Mouse (Mus musculus): ENCODE results near the gene Tmem33.

Tmem33 gene

DNA sequence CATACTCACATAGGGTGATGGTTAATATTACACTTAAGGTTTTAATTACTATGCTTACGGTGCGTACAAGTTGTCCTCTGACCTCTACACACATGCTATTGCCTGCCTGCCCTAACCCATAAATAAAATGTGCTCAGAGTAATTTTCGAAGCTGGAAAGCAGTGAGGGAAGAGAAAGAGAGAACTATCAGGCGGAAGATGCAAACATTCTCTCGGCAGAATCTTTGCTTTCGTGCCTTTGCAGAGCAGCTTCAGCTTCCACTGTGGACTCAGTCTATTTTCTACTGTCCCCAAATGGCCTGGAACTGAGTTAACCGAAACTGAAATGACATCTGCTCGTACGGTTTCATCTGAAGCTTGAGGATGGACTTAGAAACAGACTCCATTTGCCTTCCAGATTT, 1.9 kb upstream of the Tmem33 start:
- no peak for DNase-seq (ENCODE audit: low read depth)

DNA sequence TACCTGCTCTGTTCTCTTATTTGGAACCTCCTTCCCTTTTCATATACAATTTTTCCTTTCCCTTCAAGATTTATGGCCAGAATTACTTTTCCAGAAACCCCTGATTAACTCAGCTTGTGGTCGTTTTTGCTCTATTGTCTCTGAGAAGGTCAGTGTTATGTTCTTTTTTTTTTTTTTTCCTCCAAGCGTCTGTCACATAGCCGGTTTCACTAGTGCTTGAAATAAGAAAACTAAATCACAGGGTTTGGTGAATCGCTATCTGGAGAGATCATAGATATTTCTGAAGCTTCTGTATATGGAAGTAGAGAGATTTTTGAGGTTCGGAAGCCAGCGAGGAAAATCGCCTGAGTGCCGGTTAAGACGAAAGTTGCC, 220 bp upstream of the Tmem33 start:
- no peak for DNase-seq (ENCODE audit: low read depth)

DNA sequence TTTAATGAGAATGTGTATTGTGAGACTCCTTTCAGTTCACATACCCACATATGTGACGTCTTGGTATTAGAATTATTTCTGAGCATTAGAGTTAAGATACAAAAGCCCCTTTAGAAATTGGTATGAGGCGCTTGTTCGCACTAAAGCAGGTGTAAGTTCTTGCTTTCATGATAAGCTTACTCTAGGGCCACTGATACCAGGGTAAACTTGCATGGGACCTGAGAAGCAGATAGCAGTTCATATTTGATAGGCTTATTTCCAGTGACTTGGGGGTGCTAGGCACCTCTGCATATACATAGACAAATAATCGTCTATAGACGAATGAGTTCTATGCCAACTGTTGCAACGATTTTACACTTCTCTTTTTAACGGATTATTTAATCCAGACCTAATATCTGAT, 2.6 kb downstream of the Tmem33 start:
- no peak for DNase-seq (ENCODE audit: low read depth)

DNA sequence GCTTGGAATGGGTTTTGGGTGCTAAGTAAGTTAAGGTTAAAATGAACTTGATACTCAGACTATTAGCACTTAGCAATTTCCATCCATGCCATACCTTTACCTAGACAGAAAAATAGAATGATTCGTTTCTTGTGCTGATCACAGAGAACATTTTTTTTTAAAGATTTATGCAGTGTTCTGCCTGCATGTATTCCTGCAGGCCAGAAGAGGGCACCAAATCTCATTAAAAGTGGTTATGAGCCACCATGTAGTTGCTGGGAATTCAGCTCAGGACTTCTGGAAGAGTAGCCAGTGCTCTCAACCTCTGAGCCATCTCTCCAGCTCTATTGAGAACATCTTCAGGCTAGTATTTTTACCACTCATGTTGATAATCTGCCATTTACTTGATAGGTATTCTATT, 5.7 kb downstream of the Tmem33 start:
- peak; percentile 49 for DNase-seq (ENCODE audit: low read depth)

DNA sequence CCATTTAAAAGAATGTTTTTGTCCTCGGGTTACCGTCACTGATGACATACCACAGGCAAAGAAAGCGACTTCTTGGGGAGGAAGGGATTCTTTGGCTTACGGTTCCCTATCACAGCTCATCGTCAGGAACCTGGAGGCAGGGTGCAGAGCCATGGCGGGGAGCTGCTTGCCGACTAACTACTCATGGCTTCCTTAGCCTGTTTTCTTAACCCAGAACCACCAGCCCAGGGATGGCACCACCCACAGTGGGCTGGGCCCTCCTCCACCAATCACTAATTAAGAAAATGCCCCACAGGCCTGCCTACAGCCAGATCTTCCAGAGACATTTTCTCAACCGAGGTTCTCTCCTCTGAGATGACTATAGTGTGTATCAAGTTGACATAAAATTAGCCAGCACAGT, 8.9 kb downstream of the Tmem33 start:
- no peak for DNase-seq (ENCODE audit: low read depth)

DNA sequence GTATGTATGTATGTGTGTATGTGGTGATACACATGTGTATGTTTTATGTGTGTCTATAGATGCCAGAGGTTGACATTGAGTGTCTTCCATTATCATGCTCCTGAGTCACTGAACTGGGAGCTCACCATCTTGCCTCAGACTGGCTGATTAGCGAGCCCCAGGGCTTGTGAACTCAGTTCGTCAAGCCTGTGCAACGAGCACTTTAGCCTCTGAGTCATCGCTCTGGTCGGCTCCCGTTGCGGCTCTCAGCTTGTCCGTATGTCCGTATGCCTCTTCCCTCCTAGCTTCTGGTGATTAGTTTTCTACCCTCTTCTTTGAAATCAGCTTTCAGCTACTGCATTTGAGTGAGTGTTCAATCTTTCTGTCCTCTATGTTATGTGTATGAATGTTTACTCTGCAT, 19.0 kb downstream of the Tmem33 start:
- no peak for DNase-seq (ENCODE audit: low read depth)

DNA sequence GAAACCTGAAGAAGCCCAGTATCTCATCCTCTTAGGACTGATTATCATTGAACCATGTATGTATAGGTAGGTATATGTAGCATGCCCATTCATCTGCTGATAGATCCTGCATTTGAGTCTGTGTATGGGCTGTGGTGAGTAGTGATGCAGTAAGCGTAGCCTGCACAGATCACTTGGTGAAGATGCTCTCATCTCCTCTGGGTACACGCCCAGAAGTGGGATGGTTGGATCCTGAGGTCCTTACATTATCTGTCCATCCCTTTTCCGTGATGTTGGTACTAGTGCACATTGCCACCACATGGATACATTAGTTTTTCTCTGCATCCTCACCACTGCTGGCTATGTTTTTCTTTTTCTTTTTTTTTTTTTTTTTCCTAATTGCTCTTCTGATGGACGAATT, 19.5 kb downstream of the Tmem33 start:
- DNase-seq (ENCODE audit: low read depth): no peak

DNA sequence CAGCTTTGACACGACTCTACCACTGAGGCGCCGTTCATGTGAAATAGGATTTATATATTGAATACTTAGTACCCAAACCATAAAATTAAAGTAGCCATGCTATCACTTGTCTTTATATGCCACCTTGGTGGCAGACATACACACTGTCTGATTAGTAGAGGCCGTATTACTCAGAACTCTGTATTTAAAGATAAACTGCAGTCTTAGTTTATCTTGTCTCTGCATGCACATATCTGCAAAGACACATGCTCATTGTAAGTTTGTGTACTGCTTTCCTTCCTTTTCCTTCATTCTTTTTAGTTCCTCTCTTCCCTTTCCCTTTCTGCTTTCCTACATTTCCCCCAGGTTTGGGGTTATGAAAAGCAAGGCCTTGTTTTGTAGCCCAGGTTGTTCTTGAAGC, 20.0 kb downstream of the Tmem33 start:
- DNase-seq (ENCODE audit: low read depth): no peak

DNA sequence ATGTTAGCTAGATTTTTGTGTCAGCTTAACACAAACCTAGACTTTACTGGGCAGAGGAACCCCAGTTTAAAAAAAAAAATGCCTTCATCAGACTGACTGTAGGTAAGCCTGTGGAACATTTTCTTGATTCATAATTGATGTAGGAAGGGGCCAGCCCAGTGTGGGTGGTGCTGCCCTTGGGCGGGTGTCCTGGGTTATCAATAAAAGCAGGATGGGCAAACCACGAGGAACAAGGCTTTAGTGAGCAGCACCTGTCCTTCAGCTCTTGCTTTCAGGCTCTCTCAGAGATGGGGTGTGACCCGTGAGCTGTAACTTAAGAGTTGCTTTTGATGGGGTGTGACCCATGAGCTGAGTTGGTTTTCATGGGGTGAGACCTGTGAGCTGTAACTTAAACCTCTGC, 34.7 kb downstream of the Tmem33 start:
- no peak for DNase-seq (ENCODE audit: low read depth)

DNA sequence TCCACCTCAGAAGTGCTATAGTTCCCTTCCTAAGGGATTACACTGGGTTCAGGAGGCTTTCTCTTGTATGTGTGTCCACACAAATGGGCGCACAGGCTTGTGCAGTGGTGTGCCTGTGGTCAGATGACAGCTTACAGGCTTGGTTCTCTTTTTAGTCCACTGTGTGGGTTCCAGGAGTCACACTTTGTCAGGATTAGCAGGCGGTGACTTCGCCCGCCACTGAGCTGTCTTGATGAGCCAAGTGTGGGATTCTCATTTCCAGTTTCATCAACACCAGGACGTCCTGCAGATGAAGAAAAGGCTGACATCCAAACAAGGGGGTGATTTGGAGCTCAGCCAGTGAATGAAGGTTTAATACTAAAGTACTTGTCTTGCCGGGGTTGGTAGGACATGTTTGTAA, 35.3 kb downstream of the Tmem33 start:
- no peak for DNase-seq (ENCODE audit: low read depth)

DNA sequence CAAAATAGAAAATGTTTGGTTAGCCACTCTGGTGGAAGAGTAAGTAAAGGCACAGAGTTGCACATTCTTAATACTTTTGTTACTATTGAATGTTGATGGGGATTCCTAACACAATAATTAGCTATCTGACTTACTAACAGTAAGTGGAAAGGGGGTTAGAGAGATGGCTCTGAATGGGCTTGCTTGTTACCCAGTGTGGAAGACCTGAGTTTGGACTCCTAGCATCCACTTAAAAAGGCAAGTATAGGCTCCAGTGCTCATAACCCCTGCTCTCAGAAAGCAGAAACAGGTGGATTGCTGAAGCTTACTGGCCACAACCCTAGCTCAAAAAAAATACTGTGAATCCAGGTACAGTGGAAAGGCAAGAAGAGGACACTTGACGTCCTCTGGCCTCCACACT, 35.8 kb downstream of the Tmem33 start:
- DNase-seq (ENCODE audit: low read depth): no peak

DNA sequence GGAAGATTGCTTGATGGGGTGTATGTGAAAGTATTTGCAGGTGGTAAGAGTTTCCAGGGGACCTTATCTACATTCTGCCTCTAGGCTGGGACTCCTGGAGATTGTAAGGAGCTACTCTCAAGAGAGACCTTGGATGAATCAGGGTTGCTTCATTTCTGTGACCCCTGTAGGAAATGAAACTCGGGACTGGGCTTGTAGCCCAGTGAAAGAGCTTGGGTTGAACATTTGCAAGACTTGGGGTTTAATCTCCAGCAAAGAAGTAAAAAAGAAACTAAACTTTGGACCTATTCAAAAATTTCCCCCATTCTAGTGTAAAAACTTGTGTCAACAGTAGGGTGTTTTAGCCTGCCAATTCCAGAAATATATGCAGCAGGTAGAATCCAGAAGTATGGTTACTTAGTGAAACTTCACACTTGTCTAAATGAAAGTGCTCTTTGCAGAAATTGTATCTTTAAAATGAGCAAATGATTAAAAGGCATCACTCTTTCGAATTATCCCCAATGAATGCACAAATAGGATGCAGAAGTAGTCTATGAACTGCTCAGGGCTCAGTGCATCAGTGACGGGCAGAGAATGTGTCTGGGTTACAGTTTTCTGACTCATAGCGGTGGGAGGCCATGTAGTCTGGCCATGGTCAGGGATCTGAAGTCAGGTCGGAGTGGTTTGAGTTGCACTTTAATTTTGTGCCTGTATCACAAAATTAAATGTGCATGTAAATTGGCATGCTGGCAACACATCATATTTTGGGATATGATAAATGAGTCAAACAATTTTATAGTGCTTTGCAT, 36.9 kb downstream of the Tmem33 start:
- peak; percentile 66 for DNase-seq (ENCODE audit: low read depth)

DNA sequence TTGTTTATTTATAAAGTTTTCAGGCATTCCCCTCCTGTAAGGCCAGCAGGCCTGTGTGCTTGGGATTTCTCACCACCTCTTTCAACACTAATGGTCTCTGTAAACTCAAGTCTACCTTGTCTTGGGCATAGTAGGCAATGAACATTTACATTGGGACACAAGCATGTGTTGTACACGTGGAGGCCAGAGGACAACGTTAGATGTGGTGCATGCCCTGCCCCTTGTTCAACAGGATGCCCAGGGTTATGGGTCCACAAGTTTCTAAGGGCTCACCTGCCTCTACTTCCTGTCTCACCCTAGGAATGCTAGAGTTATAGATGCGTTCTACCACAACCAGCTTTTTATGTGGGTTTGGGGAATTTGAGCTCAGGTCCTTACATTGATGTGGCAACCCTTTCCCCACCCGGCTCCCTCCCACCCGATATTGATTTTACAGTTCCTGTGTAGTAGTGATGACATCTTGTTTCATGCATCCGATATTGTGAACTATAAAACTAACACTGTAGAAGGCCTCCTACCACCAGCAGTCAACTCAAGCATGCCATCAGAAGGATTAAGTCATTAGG, 39.6 kb downstream of the Tmem33 start:
- no peak for DNase-seq (ENCODE audit: low read depth)

DNA sequence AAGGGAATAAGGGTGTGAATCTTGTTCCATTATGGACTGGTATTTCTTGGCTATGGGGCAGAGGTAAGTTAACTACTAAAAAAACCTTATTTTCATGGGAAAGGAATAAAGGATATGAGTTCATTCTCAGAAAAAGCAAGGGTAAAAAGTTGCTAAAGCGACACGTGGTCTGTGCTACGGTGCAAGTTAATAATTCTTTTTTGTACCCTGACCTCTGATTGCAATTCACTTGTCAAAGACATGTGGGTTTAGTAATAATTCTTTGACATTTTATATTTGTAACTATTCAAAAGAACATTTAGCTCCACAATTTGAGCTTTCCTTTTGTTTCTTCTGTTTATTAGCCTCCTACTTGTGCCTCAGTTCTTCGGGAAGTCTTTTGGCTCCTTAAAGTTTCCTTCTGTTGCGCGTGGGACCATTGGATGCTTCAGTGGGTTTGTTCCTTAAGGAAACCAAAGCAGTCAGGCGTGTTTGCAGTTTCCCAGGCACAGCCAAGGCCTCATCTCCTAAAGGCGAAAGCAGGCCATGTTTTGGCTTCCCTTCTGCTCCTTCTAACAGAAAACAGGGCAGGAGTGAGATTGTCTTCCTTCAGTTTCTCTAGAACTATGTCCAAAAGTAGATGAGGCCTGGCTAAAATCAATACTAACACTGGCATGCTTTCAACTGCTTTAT, 40.7 kb downstream of the Tmem33 start:
- DNase-seq (ENCODE audit: low read depth): no peak

DNA sequence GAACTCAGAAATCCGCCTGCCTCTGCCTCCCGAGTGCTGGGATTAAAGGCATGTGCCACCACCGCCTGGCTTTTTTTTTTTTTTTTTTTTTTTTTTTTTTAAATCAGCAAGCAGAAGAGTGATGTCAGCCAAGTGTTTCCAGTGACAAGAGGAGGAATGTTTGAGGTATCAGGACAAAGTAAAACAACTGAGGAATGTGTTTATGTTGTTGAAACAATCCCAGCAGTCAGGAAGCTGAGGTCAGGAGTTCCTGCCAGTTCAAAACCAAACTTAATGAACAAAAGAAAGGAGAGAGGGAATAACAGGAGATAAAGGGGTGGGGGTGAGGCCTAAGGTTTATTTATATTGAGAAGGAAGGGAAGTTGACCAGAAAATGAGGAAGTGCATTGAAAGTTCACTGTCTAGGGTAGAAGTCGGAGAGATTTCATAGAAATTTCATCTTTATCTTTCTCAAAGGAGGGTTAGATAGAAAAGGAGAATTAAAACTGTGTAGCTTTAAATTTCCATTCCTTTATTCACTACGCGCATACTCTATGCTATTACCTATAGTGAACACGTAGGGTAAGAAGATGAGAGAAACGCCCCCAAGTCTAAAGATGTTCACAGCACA, 41.5 kb downstream of the Tmem33 start:
- DNase-seq (ENCODE audit: low read depth): no peak

DNA sequence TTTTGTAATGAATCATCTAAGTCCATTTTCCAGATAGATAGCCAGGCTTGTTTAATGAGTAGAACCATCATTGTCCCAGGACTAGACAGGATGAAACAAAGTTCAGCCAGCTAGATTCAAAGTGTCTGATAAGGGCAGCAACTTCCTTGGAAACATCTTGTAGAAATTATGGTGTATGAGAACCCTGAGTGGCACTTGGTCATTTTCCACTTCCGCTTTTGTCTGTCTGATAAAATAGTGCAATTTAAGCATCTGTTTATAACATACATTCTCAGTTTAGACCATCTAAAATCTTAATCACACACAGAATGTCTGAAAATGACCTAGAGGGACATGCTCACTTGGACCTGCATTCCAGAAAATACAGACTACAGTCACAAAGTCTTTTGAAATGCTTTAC, 43.5 kb downstream of the Tmem33 start:
- DNase-seq (ENCODE audit: low read depth): no peak

DNA sequence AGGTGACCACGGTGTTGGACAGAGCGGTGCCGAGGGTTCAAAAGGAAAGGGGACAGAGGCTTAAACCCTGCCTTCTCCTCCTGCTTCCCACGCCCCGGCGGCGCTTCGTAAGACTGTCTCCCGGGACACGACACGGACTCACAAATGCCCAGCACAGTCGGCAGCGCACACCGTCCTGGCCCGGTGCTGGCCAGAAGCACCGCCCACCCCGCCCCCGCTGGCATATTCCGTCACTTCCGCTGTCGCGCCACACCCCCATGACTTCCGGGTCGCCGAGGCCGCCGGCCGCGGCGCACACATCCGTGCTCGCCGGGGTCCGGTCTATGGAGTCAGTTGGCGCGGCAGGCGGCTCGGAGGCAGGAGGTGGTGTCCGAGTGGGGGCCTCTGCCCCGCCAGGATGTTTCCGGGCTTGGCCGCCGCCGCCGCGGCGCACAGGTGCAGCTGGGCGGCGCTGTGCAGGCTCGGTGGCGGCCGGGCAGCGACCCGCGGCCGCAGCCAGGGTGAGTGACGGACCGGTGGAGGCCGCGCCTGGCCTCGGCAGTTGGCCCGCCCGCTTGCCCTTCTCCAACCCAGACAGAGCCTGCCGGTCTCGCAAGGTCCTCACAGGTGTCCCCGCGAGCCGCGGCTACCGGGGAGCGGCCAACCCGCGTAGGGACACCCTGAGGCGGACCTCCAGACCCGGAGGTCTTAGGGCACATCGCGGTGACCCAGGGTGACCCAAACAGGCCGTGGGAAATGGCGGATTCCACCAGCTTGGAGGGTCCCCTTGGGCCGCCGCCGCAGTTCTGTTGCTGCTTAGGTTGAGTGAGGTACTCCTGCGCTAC, 46.5 kb downstream of the Tmem33 start, which contains the start of gene Slc30a9:
TSS of gene Slc30a9 (plus strand) at position 258 of the 824 bp plus-strand sequence.
- peak; percentile 95 for DNase-seq (ENCODE audit: low read depth)

DNA sequence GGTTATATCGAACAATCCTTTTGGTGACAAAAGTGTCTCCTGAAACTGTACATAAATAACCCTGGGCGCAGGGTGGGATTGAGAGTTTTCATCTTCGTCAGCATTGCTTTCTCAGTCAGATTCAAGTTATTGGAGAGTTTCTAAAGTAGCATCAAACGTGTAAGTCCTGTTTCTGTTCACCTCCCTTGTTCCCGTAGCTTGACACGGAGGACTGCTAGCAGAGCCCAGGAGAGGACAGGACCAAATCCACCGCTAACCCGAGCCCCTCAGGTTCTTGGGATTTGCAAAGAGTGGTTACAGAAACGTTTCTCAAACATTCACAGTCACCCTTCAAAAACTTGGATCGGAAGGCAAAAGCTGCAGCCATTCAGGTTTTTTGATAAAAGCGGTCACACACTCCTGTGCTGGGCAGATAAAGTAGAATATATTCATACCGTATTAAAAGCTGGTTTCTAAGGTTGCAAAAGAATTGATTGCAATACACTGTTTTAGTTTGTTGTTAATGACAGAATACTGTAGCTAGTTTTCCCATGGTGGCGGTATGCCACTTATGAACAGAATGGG, 47.4 kb downstream of the Tmem33 start:
- DNase-seq (ENCODE audit: low read depth): peak; percentile 8

DNA sequence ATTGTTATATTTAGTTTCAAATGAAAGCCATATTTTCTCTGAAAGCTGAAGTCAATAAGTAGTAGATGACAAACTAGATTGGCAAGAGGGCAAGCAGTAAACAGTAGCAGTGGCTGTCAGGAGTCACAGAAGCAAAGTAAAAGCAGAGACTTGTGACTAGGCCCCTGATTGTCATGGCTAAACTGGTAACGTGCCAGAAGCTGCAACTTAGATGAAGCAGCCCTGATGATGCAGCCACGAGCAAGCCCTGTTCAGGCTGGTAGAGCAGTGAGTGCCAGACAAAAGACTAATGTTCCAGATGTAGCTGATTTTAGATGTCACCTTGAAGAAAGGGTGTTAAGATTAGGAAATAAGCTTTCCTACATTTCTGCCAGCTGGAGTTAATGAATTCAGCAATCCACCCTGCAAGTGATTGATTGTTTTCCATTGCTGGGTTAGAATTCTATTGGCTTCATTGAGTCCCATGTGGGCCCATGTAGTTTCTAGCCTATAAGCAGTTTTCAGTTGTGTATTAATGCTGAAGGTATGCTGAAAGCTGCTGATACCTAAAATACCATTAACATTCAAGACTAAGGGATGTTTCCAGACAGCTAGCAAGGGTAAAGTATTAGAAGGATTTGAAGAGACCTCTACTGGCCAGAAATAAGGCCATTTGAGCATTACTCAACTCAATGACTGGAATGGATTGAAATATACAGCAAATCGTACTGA, 51.6 kb downstream of the Tmem33 start:
- peak; percentile 56 for DNase-seq (ENCODE audit: low read depth)

DNA sequence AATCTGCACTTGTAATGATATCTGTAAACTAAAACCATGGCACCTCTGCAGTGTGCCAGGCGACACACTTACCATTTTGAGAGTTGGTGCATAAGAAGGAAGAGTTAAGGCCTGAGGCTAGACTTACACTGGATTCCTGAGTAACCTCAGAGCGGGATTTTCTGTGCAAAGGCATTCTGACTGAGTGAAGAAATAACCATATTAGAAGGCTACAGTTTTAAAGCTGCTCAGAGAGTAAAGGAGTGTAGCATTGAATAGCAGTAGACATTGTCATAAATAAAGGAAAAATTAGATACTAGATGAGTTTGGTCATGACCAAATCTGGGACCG, 52.1 kb downstream of the Tmem33 start:
- DNase-seq (ENCODE audit: low read depth): no peak

DNA sequence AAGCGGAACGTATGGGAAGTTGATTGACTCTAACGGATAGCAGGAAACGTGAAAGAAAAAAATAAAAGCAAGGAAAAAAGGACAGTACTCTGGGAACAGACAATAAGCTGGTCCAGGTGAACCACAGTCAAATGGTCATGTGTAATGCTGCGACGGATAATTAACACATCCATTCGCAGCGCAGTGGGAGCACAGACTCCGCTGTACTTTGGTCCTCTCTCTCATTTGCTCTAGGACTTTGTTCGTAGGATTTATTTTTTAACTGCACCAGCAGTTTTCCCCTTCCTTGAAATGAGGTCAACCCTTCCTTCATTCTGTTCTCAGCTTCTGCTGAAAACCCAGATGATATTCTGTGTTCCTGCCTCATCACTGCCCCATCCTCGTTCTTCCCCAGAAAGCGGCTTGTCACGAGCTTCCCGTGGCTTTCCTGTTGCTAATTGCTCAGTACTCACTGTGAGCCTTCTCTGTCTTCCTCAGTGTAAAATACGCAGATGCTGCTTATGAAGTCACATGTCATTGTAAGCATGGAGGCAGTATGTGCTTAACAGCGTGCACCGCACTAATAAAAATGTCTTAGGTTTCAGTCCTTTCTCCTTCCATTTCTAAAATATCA, 61.4 kb downstream of the Tmem33 start:
- DNase-seq (ENCODE audit: low read depth): no peak
